Mouse (Mus musculus): ENCODE data around the gene Galnt3. TPM values are rescaled to one million over a fixed set of nuclear protein-coding genes. Genes with fewer than 3 reads are reported as not detected.

Galnt3 gene
- polyA plus RNA-seq, 1 experiment from 2014 or later: 0.31 TPM

DNA sequence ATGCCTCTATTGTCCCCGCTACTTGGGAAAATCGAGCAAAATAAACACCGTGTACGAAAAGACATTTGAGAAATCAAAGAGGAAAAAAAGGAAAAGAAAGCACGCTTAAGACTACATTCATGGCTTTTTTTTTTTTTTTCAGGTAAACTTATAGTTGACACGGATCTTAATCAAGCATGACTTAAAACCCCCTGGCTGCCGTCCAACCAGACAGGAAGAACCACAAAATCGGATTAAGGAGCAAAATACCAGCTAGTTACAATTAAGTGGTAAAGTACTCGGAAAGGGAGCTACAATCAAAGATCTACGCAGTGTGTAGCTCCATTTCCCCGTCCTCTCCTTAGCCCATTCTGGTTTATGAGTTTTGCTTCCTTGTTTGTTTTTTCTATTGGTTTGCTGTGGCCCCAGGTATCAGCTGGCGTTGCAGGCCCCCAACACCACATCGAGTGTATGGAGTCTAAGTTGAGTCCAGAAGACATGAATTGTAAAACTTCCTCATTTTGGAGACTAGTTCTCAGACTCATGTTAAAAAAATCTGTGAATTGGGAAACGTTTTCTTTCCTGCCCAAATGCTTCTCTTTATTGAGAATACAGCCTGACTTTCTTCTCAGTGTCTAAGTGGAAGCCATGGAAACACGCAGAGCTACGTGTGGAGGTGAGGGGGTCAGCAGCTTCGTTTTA lies 24.0 kb downstream of the Galnt3 start:
- ATAC-seq (no peak), DNase-seq (no peak)
- 64% methylated on average over 17 of the region's 17 CpGs for WGBS (ENCODE audit: insufficient replicate concordance)
- no peaks in the 10 kb centered on the region for H3K27me3 ChIP-seq (ENCODE audit: insufficient read depth, low read length)
- no peak for TF ChIP-seq CTCF (IDR thresholded peaks at IDR 0.05; ENCODE audit: low read depth)
- no peak for TF ChIP-seq EP300 (IDR thresholded peaks at IDR 0.05; ENCODE audit: low read depth)
- H3K36me3 ChIP-seq (replicated peaks; ENCODE audit: insufficient read depth, low read length): no peaks in the 10 kb centered on the region
- no peaks in the 10 kb centered on the region for H3K4me1 ChIP-seq (ENCODE audit: insufficient read depth)
- H3K9me3 ChIP-seq (ENCODE audit: low read length): no peaks in the 10 kb centered on the region
- no peak overlapping the region for H3K27ac ChIP-seq (ENCODE audit: low read depth)
- no peak overlapping the region for H3K4me3 ChIP-seq (ENCODE audit: low read depth, low read length)
- H3K9ac ChIP-seq (replicated peaks): no peak overlapping the region
- H3K4me2 ChIP-seq (ENCODE audit: low read depth, low read length): no peak overlapping the region

DNA sequence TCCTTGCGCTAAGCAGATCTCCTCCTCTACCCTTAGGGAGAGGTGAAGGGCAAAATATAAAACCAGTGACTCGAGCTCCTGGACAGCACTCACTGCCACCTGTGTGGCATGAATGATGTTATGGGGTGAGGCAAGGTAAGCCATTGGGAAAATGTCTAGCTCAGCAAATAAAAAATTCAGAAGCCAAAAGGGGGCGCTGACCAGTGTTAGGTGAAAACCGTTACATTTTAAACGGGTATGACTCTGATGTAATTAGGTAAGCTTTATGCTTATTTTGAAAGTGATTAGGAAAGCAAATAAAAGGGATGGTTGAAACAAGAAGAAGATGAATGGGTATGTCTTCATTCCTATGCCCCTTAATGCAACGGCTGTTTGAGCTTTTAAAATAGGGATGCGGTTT lies 24.6 kb downstream of the Galnt3 start:
- 78% methylated on average over 7 of the region's 7 CpGs for WGBS (ENCODE audit: insufficient replicate concordance)
- Histone ChIP-seq H3K9ac (replicated peaks) (no peak overlapping the region), H3K27me3 (ENCODE audit: insufficient read depth, low read length) (no peaks in the 10 kb centered on the region), H3K36me3 (replicated peaks; ENCODE audit: insufficient read depth, low read length) (no peaks in the 10 kb centered on the region), H3K27ac (ENCODE audit: low read depth) (no peak overlapping the region), H3K4me2 (ENCODE audit: low read depth, low read length) (no peak overlapping the region), H3K9me3 (ENCODE audit: low read length) (no peaks in the 10 kb centered on the region), H3K4me3 (ENCODE audit: low read depth, low read length) (no peak overlapping the region), H3K4me1 (ENCODE audit: insufficient read depth) (no peaks in the 10 kb centered on the region)
- TF ChIP-seq EP300 (IDR thresholded peaks at IDR 0.05; ENCODE audit: low read depth) (no peak), CTCF (IDR thresholded peaks at IDR 0.05; ENCODE audit: low read depth) (no peak)
- ATAC-seq (no peak), DNase-seq (no peak)

DNA sequence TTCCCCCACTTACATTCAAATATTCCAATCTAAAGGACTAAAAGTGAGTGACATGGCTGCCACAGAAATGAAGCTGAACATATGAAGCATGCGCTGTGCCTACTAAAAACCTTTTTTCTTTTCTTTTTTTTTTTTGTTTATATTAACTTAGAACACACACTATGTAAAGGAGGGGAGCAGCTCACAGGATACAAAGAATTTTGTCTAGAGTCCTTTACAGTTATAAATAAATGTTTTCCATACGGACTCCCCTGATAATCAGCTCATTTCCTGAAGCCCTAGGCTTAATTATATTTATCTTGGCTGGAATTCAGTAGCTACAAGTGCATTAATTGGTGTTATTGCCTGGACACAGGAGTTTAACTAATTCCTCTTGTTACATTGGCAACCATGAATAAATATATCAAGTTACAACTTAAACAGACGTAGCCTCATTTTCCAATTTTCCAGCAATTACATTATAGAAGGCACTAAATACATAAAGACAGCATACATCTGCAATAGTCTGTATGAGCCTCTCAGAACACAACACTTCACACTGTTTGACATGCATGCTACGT lies 30.1 kb downstream of the Galnt3 start:
- Histone ChIP-seq H3K4me3 (ENCODE audit: low read depth, low read length) (no peak overlapping the region), H3K27ac (ENCODE audit: low read depth) (no peak overlapping the region), H3K4me2 (ENCODE audit: low read depth, low read length) (no peak overlapping the region), H3K27me3 (ENCODE audit: insufficient read depth, low read length) (no peaks in the 10 kb centered on the region), H3K9ac (replicated peaks) (no peak overlapping the region), H3K36me3 (replicated peaks; ENCODE audit: insufficient read depth, low read length) (no peaks in the 10 kb centered on the region), H3K9me3 (ENCODE audit: low read length) (no peaks in the 10 kb centered on the region), H3K4me1 (ENCODE audit: insufficient read depth) (no peaks in the 10 kb centered on the region)
- DNase-seq: no peak
- no peak for TF ChIP-seq EP300 (IDR thresholded peaks at IDR 0.05; ENCODE audit: low read depth)
- TF ChIP-seq CTCF (IDR thresholded peaks at IDR 0.05; ENCODE audit: low read depth): no peak
- 71% methylated on average over 4 of the region's 4 CpGs for WGBS (ENCODE audit: insufficient replicate concordance)
- no peak for ATAC-seq

DNA sequence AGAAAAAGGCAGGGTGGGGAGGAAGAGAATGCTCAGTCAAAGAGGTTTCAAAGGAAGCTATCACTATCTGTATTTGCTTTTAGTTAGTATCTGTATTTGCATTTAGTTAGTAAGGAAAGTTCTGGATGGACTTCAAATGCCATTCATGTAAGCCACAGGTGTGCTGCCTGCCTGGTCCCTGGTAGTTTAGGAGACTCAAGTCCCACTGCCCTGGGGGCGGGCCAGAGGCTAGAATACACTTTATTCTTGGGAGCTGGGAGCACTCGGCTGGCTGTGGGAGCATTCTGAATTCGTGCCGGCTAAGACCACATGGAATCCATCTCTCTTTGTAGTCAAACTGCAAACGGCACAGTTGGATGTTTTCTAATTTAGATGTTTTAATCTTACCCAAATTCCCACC lies 33.5 kb downstream of the Galnt3 start:
- no peak overlapping the region for H3K4me3 ChIP-seq (ENCODE audit: low read depth, low read length)
- H3K4me1 ChIP-seq (ENCODE audit: insufficient read depth): no peaks in the 10 kb centered on the region
- DNase-seq: no peak
- H3K36me3 ChIP-seq (replicated peaks; ENCODE audit: insufficient read depth, low read length): no peaks in the 10 kb centered on the region
- TF ChIP-seq EP300 (IDR thresholded peaks at IDR 0.05; ENCODE audit: low read depth) (no peak), CTCF (IDR thresholded peaks at IDR 0.05; ENCODE audit: low read depth) (no peak)
- H3K4me2 ChIP-seq (ENCODE audit: low read depth, low read length): no peak overlapping the region
- no peaks in the 10 kb centered on the region for H3K9me3 ChIP-seq (ENCODE audit: low read length)
- no peak for ATAC-seq
- no peak overlapping the region for H3K9ac ChIP-seq (replicated peaks)
- H3K27me3 ChIP-seq (ENCODE audit: insufficient read depth, low read length): no peaks in the 10 kb centered on the region
- no peak overlapping the region for H3K27ac ChIP-seq (ENCODE audit: low read depth)
- 48% methylated on average over 5 of the region's 5 CpGs for WGBS (ENCODE audit: insufficient replicate concordance)

- H3K36me3 ChIP-seq (replicated peaks; ENCODE audit: insufficient read depth, low read length): no peaks in the 10 kb centered on the region
- no peaks in the 10 kb centered on the region for H3K9me3 ChIP-seq (ENCODE audit: low read length)
- ATAC-seq (no peak), DNase-seq (no peak)
- H3K27me3 ChIP-seq (ENCODE audit: insufficient read depth, low read length): no peaks in the 10 kb centered on the region
- no peak overlapping the region for H3K4me3 ChIP-seq (ENCODE audit: low read depth, low read length)
- TF ChIP-seq CTCF (IDR thresholded peaks at IDR 0.05; ENCODE audit: low read depth) (no peak), EP300 (IDR thresholded peaks at IDR 0.05; ENCODE audit: low read depth) (no peak)
- no peak overlapping the region for H3K27ac ChIP-seq (ENCODE audit: low read depth)
- no peak overlapping the region for H3K4me2 ChIP-seq (ENCODE audit: low read depth, low read length)
- 63% methylated on average over 4 of the region's 4 CpGs for WGBS (ENCODE audit: insufficient replicate concordance)
- H3K9ac ChIP-seq (replicated peaks): no peak overlapping the region
- no peaks in the 10 kb centered on the region for H3K4me1 ChIP-seq (ENCODE audit: insufficient read depth)
Observed at GRCm38 (mm10) chr2:66081876-66082275, 42.9 kb downstream of the Galnt3 start.

GRCm38 (mm10) chr2:66080731-66081130 lies 44.1 kb downstream of the Galnt3 start:
- no peaks in the 10 kb centered on the region for H3K36me3 ChIP-seq (replicated peaks; ENCODE audit: insufficient read depth, low read length)
- H3K9me3 ChIP-seq (ENCODE audit: low read length): no peaks in the 10 kb centered on the region
- ATAC-seq: no peak
- no peak overlapping the region for H3K4me2 ChIP-seq (ENCODE audit: low read depth, low read length)
- no peak for DNase-seq
- no peaks in the 10 kb centered on the region for H3K4me1 ChIP-seq (ENCODE audit: insufficient read depth)
- no peak overlapping the region for H3K9ac ChIP-seq (replicated peaks)
- no peak overlapping the region for H3K27ac ChIP-seq (ENCODE audit: low read depth)
- no peaks in the 10 kb centered on the region for H3K27me3 ChIP-seq (ENCODE audit: insufficient read depth, low read length)
- no peak for TF ChIP-seq EP300 (IDR thresholded peaks at IDR 0.05; ENCODE audit: low read depth)
- TF ChIP-seq CTCF (IDR thresholded peaks at IDR 0.05; ENCODE audit: low read depth): no peak
- no peak overlapping the region for H3K4me3 ChIP-seq (ENCODE audit: low read depth, low read length)
- WGBS (ENCODE audit: insufficient replicate concordance): 80% methylated on average over 2 of the region's 2 CpGs

All from liver, postnatal 0 days (tissue).